In genomic region chr5:35680958-35681357, GRCm38 (mm10) we compare ENCODE assay signal across 10 mouse cellular contexts. TPM values are rescaled to one million over a fixed set of nuclear protein-coding genes. Genes with fewer than 3 reads are reported as not detected.
DNase-seq lines count a peak whose midpoint lies in the region; ATAC-seq and TF ChIP-seq lines count a peak whose summit lies in the region.
"Had no signal": no experiment of that assay in that cellular context is flagged by ENCODE, and none has a peak within 500 bp of the region (broad histone marks: within the 10 kb centered on the region; RNA-seq: fewer than 3 reads in every experiment).

No protein-coding gene starts in this region.

- H3K4me3 ChIP-seq in kidney, postnatal 0 days (replicated peaks; ENCODE audit: low read depth, low read length): no peak overlapping the region
- no peak overlapping the region for H3K4me3 ChIP-seq in stomach, postnatal 0 days (ENCODE audit: low read depth, low read length)
- H3K4me3 ChIP-seq in forebrain, embryonic 16.5 days (replicated peaks; ENCODE audit: low read length): no peak overlapping the region
- H3K4me3 ChIP-seq: embryonic facial prominence, embryonic 15.5 days had no signal

- peak; percentile 37 for ATAC-seq in kidney, postnatal 0 days (replicated peaks; ENCODE audit: low FRiP score, low read depth)
- ATAC-seq in stomach, postnatal 0 days (ENCODE audit: low FRiP score, low TSS enrichment): peak; percentile 57
- ATAC-seq in forebrain, embryonic 16.5 days: no peak

- TF ChIP-seq EP300 in stomach, postnatal 0 days (optimal IDR thresholded peaks at IDR 0.05): no peak

- peak; percentile 62 for DNase-seq in gastrocnemius, adult 18-20 months (ENCODE audit: low spot score)
- DNase-seq in gastrocnemius, postnatal 25 days: no peak
- DNase-seq in right cerebral cortex, postnatal 4 days: peak; percentile 34
- DNase-seq in right cerebral cortex, postnatal 36 days (ENCODE audit: low spot score in 2 of 2): no peak
- DNase-seq in kidney, postnatal 0 days (ENCODE audit: low spot score): peak; percentile 83
- peak; percentile 71 for DNase-seq in stomach, postnatal 0 days (ENCODE audit: low spot score)
- no peak for DNase-seq in thymus, postnatal 36 days

- H3K36me3 ChIP-seq in kidney, postnatal 0 days (ENCODE audit: insufficient read depth, low read length): no peaks in the 10 kb centered on the region
- H3K36me3 ChIP-seq in stomach, postnatal 0 days (ENCODE audit: control insufficient read depth, insufficient read depth, low read length): no peaks in the 10 kb centered on the region
- H3K36me3 ChIP-seq in forebrain, embryonic 16.5 days (ENCODE audit: control insufficient read depth, insufficient read depth): no peaks in the 10 kb centered on the region
- H3K36me3 ChIP-seq: embryonic facial prominence, embryonic 15.5 days; G1E had no signal

- H3K27ac ChIP-seq in kidney, postnatal 0 days: no peak overlapping the region
- no peak overlapping the region for H3K27ac ChIP-seq in stomach, postnatal 0 days (replicated peaks)
- no peak overlapping the region for H3K27ac ChIP-seq in forebrain, embryonic 16.5 days (ENCODE audit: low read length)
- H3K27ac ChIP-seq: embryonic facial prominence, embryonic 15.5 days had no signal

- no peak overlapping the region for H3K9ac ChIP-seq in kidney, postnatal 0 days (ENCODE audit: low read depth, low read length)
- H3K9ac ChIP-seq in stomach, postnatal 0 days (ENCODE audit: low read length): no peak overlapping the region
- no peak overlapping the region for H3K9ac ChIP-seq in forebrain, embryonic 16.5 days (replicated peaks; ENCODE audit: low read depth, low read length)
- H3K9ac ChIP-seq: embryonic facial prominence, embryonic 15.5 days had no signal

- no peaks in the 10 kb centered on the region for H3K9me3 ChIP-seq in kidney, postnatal 0 days (replicated peaks; ENCODE audit: low read length)
- H3K9me3 ChIP-seq in stomach, postnatal 0 days (ENCODE audit: control insufficient read depth, low read length): no peaks in the 10 kb centered on the region
- no peaks in the 10 kb centered on the region for H3K9me3 ChIP-seq in forebrain, embryonic 16.5 days (ENCODE audit: control insufficient read depth, low read length)
- H3K9me3 ChIP-seq: embryonic facial prominence, embryonic 15.5 days; G1E had no signal

- no peak overlapping the region for H3K4me2 ChIP-seq in kidney, postnatal 0 days (ENCODE audit: low read length)
- no peak overlapping the region for H3K4me2 ChIP-seq in stomach, postnatal 0 days (replicated peaks; ENCODE audit: low read depth)
- no peak overlapping the region for H3K4me2 ChIP-seq in forebrain, embryonic 16.5 days (ENCODE audit: low read length)
- H3K4me2 ChIP-seq: embryonic facial prominence, embryonic 15.5 days had no signal

- 61% methylated on average over 2 of the region's 2 CpGs for WGBS in kidney, postnatal 0 days
- WGBS in stomach, postnatal 0 days: 48% methylated on average over 2 of the region's 2 CpGs
- 38% methylated on average over 2 of the region's 2 CpGs for WGBS in forebrain, embryonic 16.5 days

- 0 out of 2 replicates have a peak, but pooled peaks cover 10% of the 10 kb centered on the region for H3K27me3 ChIP-seq in kidney, postnatal 0 days (ENCODE audit: insufficient read depth, low read length)
- peaks cover 3% of the 10 kb centered on the region; the same call in 1 of the 2 replicates for H3K27me3 ChIP-seq in stomach, postnatal 0 days (ENCODE audit: control insufficient read depth, insufficient read depth, low read length)
- H3K27me3 ChIP-seq in forebrain, embryonic 16.5 days (replicated peaks; ENCODE audit: control insufficient read depth, insufficient read depth, low read length): peaks cover 36% of the 10 kb centered on the region

- TF ChIP-seq CTCF in kidney, postnatal 0 days (IDR thresholded peaks at IDR 0.05; ENCODE audit: low read depth): peak; percentile 77
- peak; percentile 91 for TF ChIP-seq CTCF in stomach, postnatal 0 days (IDR thresholded peaks at IDR 0.05; ENCODE audit: low read depth)

- peaks cover 7% of the 10 kb centered on the region; the same call in 1 of the 2 replicates for H3K4me1 ChIP-seq in kidney, postnatal 0 days (replicated peaks; ENCODE audit: insufficient read depth, low read length)
- H3K4me1 ChIP-seq in stomach, postnatal 0 days (replicated peaks; ENCODE audit: control insufficient read depth, insufficient read depth): peaks cover 4% of the 10 kb centered on the region; the same call in 1 of the 2 replicates
- peaks cover 3% of the 10 kb centered on the region for H3K4me1 ChIP-seq in forebrain, embryonic 16.5 days (replicated peaks; ENCODE audit: control insufficient read depth, insufficient read depth, low read length)

RNA-seq across cellular contexts. Expression of gene Htra3, which starts 1.4 kb away (rescaled TPM):
- total RNA-seq in gastrocnemius, adult 18-20 months (2021): 10 to 100 TPM; 28.4 to 34.8 TPM
- total RNA-seq in gastrocnemius, postnatal 25 days (2021): 10 to 100 TPM; 37.4 to 46.7 TPM
- 22.4 and 24.6 TPM in 2 replicates for polyA plus RNA-seq in kidney, postnatal 0 days (2015; fragmentation: Nextera tagmentation; extraction: Ambion mirVana)
- 39.4 and 47.5 TPM in 2 replicates for polyA plus RNA-seq in stomach, postnatal 0 days (2015; fragmentation: Nextera tagmentation; extraction: Ambion mirVana)
- 11.3 and 11.8 TPM in 2 replicates for polyA plus RNA-seq in forebrain, embryonic 16.5 days (2015; fragmentation: Nextera tagmentation; extraction: Ambion mirVana)
- total RNA-seq: G1E had no signal
- polyA plus RNA-seq: G1E had no signal

RNA-seq across cellular contexts. Expression of gene Sh3tc1, which starts 58.8 kb away (rescaled TPM):
- total RNA-seq in gastrocnemius, adult 18-20 months (2021): 1 to 10 TPM; 2.1 to 3.9 TPM
- 1 to 10 TPM; 1.8 to 2.1 TPM for total RNA-seq in gastrocnemius, postnatal 25 days (2021)
- 19.0 and 21.4 TPM in 2 replicates for polyA plus RNA-seq in kidney, postnatal 0 days (2015; fragmentation: Nextera tagmentation; extraction: Ambion mirVana)
- polyA plus RNA-seq in stomach, postnatal 0 days (2015; fragmentation: Nextera tagmentation; extraction: Ambion mirVana): 2.8 and 3.2 TPM in 2 replicates
- 2.3 and 2.8 TPM in 2 replicates for polyA plus RNA-seq in forebrain, embryonic 16.5 days (2015; fragmentation: Nextera tagmentation; extraction: Ambion mirVana)

Comparison
In these comparisons a context has a peak if more than half of its experiments do, and no peak if none do; other contexts are left out.
1. DNase-seq: peak in gastrocnemius, adult 18-20 months (single experiment), right cerebral cortex, postnatal 4 days (single experiment), kidney, postnatal 0 days (single experiment) and stomach, postnatal 0 days (single experiment); none in gastrocnemius, postnatal 25 days (single experiment), right cerebral cortex, postnatal 36 days (0 of 2) and thymus, postnatal 36 days (0 of 2).